In genomic region chr16:29802603-29803002, GRCm38 (mm10) we compare ENCODE assay signal across 25 mouse cellular contexts.
A peak's percentile ranks its signal among the peaks of the same experiment; 100 is the strongest.
DNase-seq lines count a peak whose midpoint lies in the region; ATAC-seq lines count a peak whose summit lies in the region.
"Had no signal": no experiment of that assay in that cellular context is flagged by ENCODE, and none has a peak within 500 bp of the region (broad histone marks: within the 10 kb centered on the region; RNA-seq: fewer than 3 reads in every experiment).

No protein-coding gene starts in this region.

- peaks cover 39% of the 10 kb centered on the region for H3K4me1 ChIP-seq in embryonic facial prominence, embryonic 13.5 days
- H3K4me1 ChIP-seq in embryonic facial prominence, embryonic 10.5 days = peaks cover 23% of the 10 kb centered on the region
- no peaks in the 10 kb centered on the region for H3K4me1 ChIP-seq in heart, embryonic 16.5 days (ENCODE audit: control insufficient read depth, insufficient read depth, low read length)
- peaks cover 7% of the 10 kb centered on the region; the same call in 1 of the 2 replicates for H3K4me1 ChIP-seq in limb, embryonic 15.5 days
- peaks cover 22% of the 10 kb centered on the region for H3K4me1 ChIP-seq in limb, embryonic 10.5 days
- peaks cover 19% of the 10 kb centered on the region for H3K4me1 ChIP-seq in intestine, embryonic 16.5 days (ENCODE audit: control insufficient read depth, insufficient read depth, low read length)
- H3K4me1 ChIP-seq: liver, embryonic 15.5 days had no signal

- ATAC-seq in embryonic facial prominence, embryonic 13.5 days (ENCODE audit: insufficient number of reproducible peaks, insufficient read depth, low FRiP score, low TSS enrichment, low read depth) = no peak
- ATAC-seq in heart, embryonic 16.5 days (replicated peaks; ENCODE audit: extremely low read depth, insufficient read depth, low FRiP score) = no peak; the same call in 1 of the 2 replicates
- ATAC-seq in limb, embryonic 15.5 days (ENCODE audit: insufficient number of reproducible peaks, low FRiP score, low TSS enrichment, low read depth) = no peak
- ATAC-seq in intestine, embryonic 16.5 days = no peak
- ATAC-seq: forebrain, postnatal 0 days; hindbrain, embryonic 16.5 days; midbrain, embryonic 13.5 days had no signal

- no peaks in the 10 kb centered on the region for H3K9me3 ChIP-seq in embryonic facial prominence, embryonic 13.5 days
- H3K9me3 ChIP-seq in embryonic facial prominence, embryonic 10.5 days = no peaks in the 10 kb centered on the region
- no peaks in the 10 kb centered on the region for H3K9me3 ChIP-seq in heart, embryonic 16.5 days (replicated peaks; ENCODE audit: control insufficient read depth, low read length)
- H3K9me3 ChIP-seq in limb, embryonic 15.5 days = no peaks in the 10 kb centered on the region
- no peaks in the 10 kb centered on the region for H3K9me3 ChIP-seq in limb, embryonic 10.5 days (replicated peaks)
- no peaks in the 10 kb centered on the region for H3K9me3 ChIP-seq in intestine, embryonic 16.5 days (ENCODE audit: control insufficient read depth, low read length)
- H3K9me3 ChIP-seq: hindbrain, embryonic 10.5 days; liver, embryonic 15.5 days; megakaryocyte, embryonic 14.5 days; midbrain, embryonic 13.5 days had no signal

- H3K4me3 ChIP-seq in embryonic facial prominence, embryonic 13.5 days = no peak overlapping the region
- no peak overlapping the region for H3K4me3 ChIP-seq in embryonic facial prominence, embryonic 10.5 days
- H3K4me3 ChIP-seq in heart, embryonic 16.5 days (ENCODE audit: low read length) = no peak overlapping the region
- H3K4me3 ChIP-seq in limb, embryonic 15.5 days = no peak overlapping the region
- no peak overlapping the region for H3K4me3 ChIP-seq in limb, embryonic 10.5 days
- no peak overlapping the region for H3K4me3 ChIP-seq in intestine, embryonic 16.5 days (ENCODE audit: low read length)
- H3K4me3 ChIP-seq: hindbrain, embryonic 10.5 days; left cerebral cortex, adult 2 months; liver, embryonic 15.5 days; megakaryocyte, embryonic 14.5 days; midbrain, embryonic 13.5 days had no signal

- no peak overlapping the region for H3K4me2 ChIP-seq in embryonic facial prominence, embryonic 13.5 days
- H3K4me2 ChIP-seq in heart, embryonic 16.5 days (ENCODE audit: low read depth, low read length) = no peak overlapping the region
- no peak overlapping the region for H3K4me2 ChIP-seq in limb, embryonic 15.5 days
- H3K4me2 ChIP-seq in intestine, embryonic 16.5 days (ENCODE audit: low read depth, low read length) = no peak overlapping the region
- H3K4me2 ChIP-seq: liver, embryonic 15.5 days; midbrain, embryonic 13.5 days had no signal

- peak overlapping the region; percentile 35 for H3K27ac ChIP-seq in embryonic facial prominence, embryonic 13.5 days
- H3K27ac ChIP-seq in embryonic facial prominence, embryonic 10.5 days (replicated peaks) = no peak overlapping the region
- H3K27ac ChIP-seq in heart, embryonic 16.5 days (ENCODE audit: low read length) = peak overlapping the region; percentile 39; the same call in 1 of the 2 replicates
- H3K27ac ChIP-seq in limb, embryonic 15.5 days = peak overlapping the region; percentile 73
- H3K27ac ChIP-seq in limb, embryonic 10.5 days = no peak overlapping the region
- H3K27ac ChIP-seq in intestine, embryonic 16.5 days (ENCODE audit: low read length) = 0 out of 2 replicates have a peak overlapping the region, but pooled peaks have one; percentile 16
- H3K27ac ChIP-seq: hindbrain, embryonic 10.5 days; left cerebral cortex, adult 2 months; liver, embryonic 15.5 days; midbrain, embryonic 13.5 days had no signal

- H3K36me3 ChIP-seq in embryonic facial prominence, embryonic 13.5 days = no peaks in the 10 kb centered on the region
- no peaks in the 10 kb centered on the region for H3K36me3 ChIP-seq in embryonic facial prominence, embryonic 10.5 days (replicated peaks)
- no peaks in the 10 kb centered on the region for H3K36me3 ChIP-seq in heart, embryonic 16.5 days (ENCODE audit: control insufficient read depth, insufficient read depth)
- H3K36me3 ChIP-seq in limb, embryonic 15.5 days = no peaks in the 10 kb centered on the region
- H3K36me3 ChIP-seq in limb, embryonic 10.5 days = no peaks in the 10 kb centered on the region
- H3K36me3 ChIP-seq in intestine, embryonic 16.5 days (ENCODE audit: control insufficient read depth, insufficient read depth, low read length) = no peaks in the 10 kb centered on the region
- H3K36me3 ChIP-seq: hindbrain, embryonic 10.5 days; liver, embryonic 15.5 days; midbrain, embryonic 13.5 days had no signal

- 32% methylated on average over 6 of the region's 6 CpGs for WGBS in embryonic facial prominence, embryonic 13.5 days
- 62% methylated on average over 6 of the region's 6 CpGs for WGBS in embryonic facial prominence, embryonic 10.5 days
- WGBS in heart, embryonic 16.5 days = 48% methylated on average over 6 of the region's 6 CpGs
- 45% methylated on average over 6 of the region's 6 CpGs for WGBS in limb, embryonic 15.5 days
- WGBS in limb, embryonic 10.5 days = 81% methylated on average over 6 of the region's 6 CpGs
- whole genome bisulfite sequencing in intestine, embryonic 16.5 days = 50% methylated on average over 6 of the region's 6 CpGs

- H3K9ac ChIP-seq in embryonic facial prominence, embryonic 13.5 days = no peak overlapping the region
- no peak overlapping the region for H3K9ac ChIP-seq in heart, embryonic 16.5 days (ENCODE audit: low read length)
- no peak overlapping the region for H3K9ac ChIP-seq in limb, embryonic 15.5 days
- H3K9ac ChIP-seq in intestine, embryonic 16.5 days (ENCODE audit: low read depth, low read length) = no peak overlapping the region
- H3K9ac ChIP-seq: forebrain, postnatal 0 days; liver, embryonic 15.5 days; midbrain, embryonic 13.5 days had no signal

- peaks cover 7% of the 10 kb centered on the region; the same call in 1 of the 2 replicates for H3K27me3 ChIP-seq in embryonic facial prominence, embryonic 13.5 days
- peaks cover 41% of the 10 kb centered on the region for H3K27me3 ChIP-seq in embryonic facial prominence, embryonic 10.5 days (replicated peaks; ENCODE audit: low read depth, poor library complexity, severe bottlenecking)
- H3K27me3 ChIP-seq in heart, embryonic 16.5 days (ENCODE audit: control insufficient read depth, insufficient read depth, low read length) = peaks cover 12% of the 10 kb centered on the region; the same call in 1 of the 2 replicates
- no peaks in the 10 kb centered on the region; the same call in 1 of the 2 replicates for H3K27me3 ChIP-seq in limb, embryonic 15.5 days
- peaks cover 17% of the 10 kb centered on the region for H3K27me3 ChIP-seq in limb, embryonic 10.5 days (ENCODE audit: low read depth, poor library complexity, severe bottlenecking)
- H3K27me3 ChIP-seq in intestine, embryonic 16.5 days (replicated peaks; ENCODE audit: control insufficient read depth, insufficient read depth, low read length) = no peaks in the 10 kb centered on the region

- no peak for DNase-seq in embryonic facial prominence, embryonic 10.5 days (ENCODE audit: low spot score)
- no peak for DNase-seq in heart, adult 9 months (ENCODE audit: low spot score in 2 of 2)
- no peak for DNase-seq in limb, embryonic 10.5 days (ENCODE audit: low spot score)
- DNase-seq: adrenal gland, postnatal 25 days; cerebellum, adult 8-10 months; cerebellum, postnatal 36 days; embryo, embryonic 11 days; forebrain, postnatal 0 days; gastrocnemius, postnatal 14 days; heart, adult 18-20 months; kidney, adult 18-20 months; liver; lung, postnatal 36 days; thymus, adult 18-20 months; thymus, postnatal 36 days had no signal

Comparison
In these comparisons a context has a peak if more than half of its experiments do, and no peak if none do; other contexts are left out.
1. H3K27ac ChIP-seq: peak in embryonic facial prominence, embryonic 13.5 days (single experiment), heart, embryonic 16.5 days (single experiment), limb, embryonic 15.5 days (single experiment) and intestine, embryonic 16.5 days (single experiment); none in embryonic facial prominence, embryonic 10.5 days (single experiment) and limb, embryonic 10.5 days (single experiment).